Mouse (Mus musculus): ENCODE measurements at regions not wholly inside any gene's neighbourhood (a gene's known extent, or its start where the extent isn't known, plus 50 kb on each side); places are given as distances from the start of the nearest gene placed in this dataset.
A peak's percentile ranks its signal among the peaks of the same experiment; 100 is the strongest.

GRCm38 (mm10) chr10:56582065-56582464 lies 204.9 kb downstream of the Gja1 start:
- ATAC-seq (ENCODE audit: insufficient number of reproducible peaks, low FRiP score, low TSS enrichment) = peak; percentile 97

GRCm38 (mm10) chr10:56587205-56587604 lies 210.1 kb downstream of the Gja1 start:
- ATAC-seq (ENCODE audit: insufficient number of reproducible peaks, low FRiP score, low TSS enrichment) = no peak

- ATAC-seq (ENCODE audit: insufficient number of reproducible peaks, low FRiP score, low TSS enrichment) = no peak
Measured at GRCm38 (mm10) chr10:56597382-56597781, 220.3 kb downstream of the Gja1 start.

GRCm38 (mm10) chr10:56598191-56598590 lies 221.1 kb downstream of the Gja1 start:
- no peak for ATAC-seq (ENCODE audit: insufficient number of reproducible peaks, low FRiP score, low TSS enrichment)

- ATAC-seq (ENCODE audit: insufficient number of reproducible peaks, low FRiP score, low TSS enrichment) = no peak
Measured at GRCm38 (mm10) chr10:56599923-56600322, 222.8 kb downstream of the Gja1 start.

GRCm38 (mm10) chr10:56611564-56612288 lies 234.6 kb downstream of the Gja1 start:
- ATAC-seq (ENCODE audit: insufficient number of reproducible peaks, low FRiP score, low TSS enrichment) = peak; percentile 79

- no peak for ATAC-seq (ENCODE audit: insufficient number of reproducible peaks, low FRiP score, low TSS enrichment)
Measured at GRCm38 (mm10) chr10:56642656-56643055, 265.5 kb downstream of the Gja1 start.

GRCm38 (mm10) chr10:56643376-56644135 lies 266.4 kb downstream of the Gja1 start:
- ATAC-seq (ENCODE audit: insufficient number of reproducible peaks, low FRiP score, low TSS enrichment) = no peak

- no peak for ATAC-seq (ENCODE audit: insufficient number of reproducible peaks, low FRiP score, low TSS enrichment)
Measured at GRCm38 (mm10) chr10:56660501-56660900, 283.4 kb downstream of the Gja1 start.

- no peak for ATAC-seq (ENCODE audit: insufficient number of reproducible peaks, low FRiP score, low TSS enrichment)
Measured at GRCm38 (mm10) chr10:56673919-56674318, 296.8 kb downstream of the Gja1 start.

- ATAC-seq (ENCODE audit: insufficient number of reproducible peaks, low FRiP score, low TSS enrichment) = no peak
Measured at GRCm38 (mm10) chr10:56682901-56683300, 305.8 kb downstream of the Gja1 start.

GRCm38 (mm10) chr10:56685655-56686250 lies 308.6 kb downstream of the Gja1 start:
- ATAC-seq (ENCODE audit: insufficient number of reproducible peaks, low FRiP score, low TSS enrichment) = no peak

- no peak for ATAC-seq (ENCODE audit: insufficient number of reproducible peaks, low FRiP score, low TSS enrichment)
Measured at GRCm38 (mm10) chr10:56691467-56691866, 314.3 kb downstream of the Gja1 start.

- ATAC-seq (ENCODE audit: insufficient number of reproducible peaks, low FRiP score, low TSS enrichment) = no peak
Measured at GRCm38 (mm10) chr10:56695100-56695499, 318.0 kb downstream of the Gja1 start.

- ATAC-seq (ENCODE audit: insufficient number of reproducible peaks, low FRiP score, low TSS enrichment) = no peak
Measured at GRCm38 (mm10) chr10:56700126-56700525, 323.0 kb downstream of the Gja1 start.

- ATAC-seq (ENCODE audit: insufficient number of reproducible peaks, low FRiP score, low TSS enrichment) = no peak
Measured at GRCm38 (mm10) chr10:56708411-56708810, 331.3 kb downstream of the Gja1 start.

- no peak for ATAC-seq (ENCODE audit: insufficient number of reproducible peaks, low FRiP score, low TSS enrichment)
Measured at GRCm38 (mm10) chr10:56708886-56709285, 331.8 kb downstream of the Gja1 start.

- ATAC-seq (ENCODE audit: insufficient number of reproducible peaks, low FRiP score, low TSS enrichment) = no peak
Measured at GRCm38 (mm10) chr10:56712611-56713105, 335.5 kb downstream of the Gja1 start.

GRCm38 (mm10) chr10:56737073-56737472 lies 359.9 kb downstream of the Gja1 start:
- ATAC-seq (ENCODE audit: insufficient number of reproducible peaks, low FRiP score, low TSS enrichment) = no peak

GRCm38 (mm10) chr10:56739621-56740020 lies 362.5 kb downstream of the Gja1 start:
- no peak for ATAC-seq (ENCODE audit: insufficient number of reproducible peaks, low FRiP score, low TSS enrichment)

GRCm38 (mm10) chr10:56752134-56752533 lies 375.0 kb downstream of the Gja1 start:
- no peak for ATAC-seq (ENCODE audit: insufficient number of reproducible peaks, low FRiP score, low TSS enrichment)
